Mouse (Mus musculus): ENCODE results near the gene Rbm14.

GRCm38 (mm10) chr19:4828444-4829114 is 17.1 kb upstream of the Rbm14 start:
- TF ChIP-seq CTCF (conservative IDR thresholded peaks at IDR 0.05; ENCODE audit: insufficient read depth, insufficient read length, low read depth, low read length) (no peak), POLR2A (IDR thresholded peaks at IDR 0.05; ENCODE audit: low read depth, low read length) (no peak)

Measured in kidney, adult 2 months (tissue).